Mouse (Mus musculus) layer of hippocampus, postnatal 14 days (tissue): ENCODE results near the gene Btbd3. TPM values are rescaled to one million over a fixed set of nuclear protein-coding genes. Genes with fewer than 3 reads are reported as not detected.
A peak's percentile ranks its signal among the peaks of the same experiment; 100 is the strongest.
"Not testable (repeated sequence)": the region's sequence is repeated elsewhere in the genome, so short reads cannot be mapped to it uniquely, and the experiment has no call there.

Experiments
- DNase-seq, 2 experiments: peaks; one replicate each; pipeline ENCODE4 v3.0.0; 2021 to 2022; ENCODE audit warnings: low spot score in 2 of 2, mixed read lengths in 1 of 2
- total RNA-seq, 2 experiments: library from RNA; stranded (reverse); gene quantifications; 2 replicates each; pipeline ENCODE4 v1.2.3; 2021

Btbd3 gene
- total RNA-seq, 2 experiments from 2014 or later, result 147 to 151 TPM

DNA sequence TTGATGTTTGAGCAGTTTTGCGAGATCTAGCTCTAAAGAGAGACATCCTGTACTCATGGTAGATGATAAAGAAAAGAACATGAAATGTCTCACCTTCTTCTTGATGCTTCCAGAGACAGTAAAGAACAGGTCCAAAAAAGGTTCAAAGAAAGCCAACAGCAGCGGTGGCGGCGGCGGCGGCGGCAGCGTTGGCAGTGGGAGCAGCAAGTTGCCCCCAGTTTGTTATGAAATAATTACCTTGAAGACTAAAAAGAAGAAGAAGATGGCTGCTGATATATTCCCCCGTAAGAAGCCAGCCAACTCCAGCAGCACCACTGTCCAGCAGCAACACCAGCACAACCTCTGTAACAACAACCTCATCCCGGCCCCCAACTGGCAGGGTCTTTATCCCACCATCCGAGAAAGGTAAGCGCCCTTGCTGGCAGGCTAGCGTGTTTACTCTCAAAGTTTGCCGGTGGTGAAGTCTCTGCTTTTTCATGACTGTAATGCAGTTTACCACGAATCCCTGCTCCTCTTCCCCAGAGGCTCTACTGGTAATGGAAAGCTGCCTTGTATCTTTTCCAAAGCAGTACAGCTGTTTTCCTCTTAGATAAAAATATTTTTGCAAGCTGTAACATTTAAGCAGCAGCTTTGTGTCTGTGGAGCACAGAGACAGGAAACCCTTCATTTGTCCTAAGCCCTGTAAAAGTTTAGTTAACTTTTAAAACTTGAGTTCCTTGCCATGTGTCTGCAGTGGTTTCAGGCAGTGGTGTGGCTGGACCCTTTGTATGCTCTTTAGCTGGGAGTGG, 22.7 kb downstream of the Btbd3 start:
- DNase-seq, result no peak

DNA sequence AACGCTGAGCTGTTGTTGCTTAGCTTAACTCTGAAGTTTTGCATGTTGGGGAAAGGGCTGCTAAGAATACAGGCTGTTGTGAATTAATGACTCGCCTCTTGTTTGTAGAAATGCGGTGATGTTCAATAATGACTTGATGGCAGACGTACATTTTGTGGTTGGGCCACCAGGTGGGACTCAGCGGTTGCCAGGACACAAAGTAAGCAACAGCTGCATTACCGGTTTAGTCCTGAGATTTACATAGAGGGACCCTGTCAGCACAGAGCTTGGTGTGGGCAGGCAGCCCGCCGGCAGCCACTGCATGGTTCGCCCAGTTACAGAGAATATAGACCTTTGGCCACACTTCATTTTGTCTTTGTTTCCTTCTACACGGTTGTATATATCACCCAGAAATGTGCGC, 23.3 kb downstream of the Btbd3 start:
- DNase-seq, result no peak

DNA sequence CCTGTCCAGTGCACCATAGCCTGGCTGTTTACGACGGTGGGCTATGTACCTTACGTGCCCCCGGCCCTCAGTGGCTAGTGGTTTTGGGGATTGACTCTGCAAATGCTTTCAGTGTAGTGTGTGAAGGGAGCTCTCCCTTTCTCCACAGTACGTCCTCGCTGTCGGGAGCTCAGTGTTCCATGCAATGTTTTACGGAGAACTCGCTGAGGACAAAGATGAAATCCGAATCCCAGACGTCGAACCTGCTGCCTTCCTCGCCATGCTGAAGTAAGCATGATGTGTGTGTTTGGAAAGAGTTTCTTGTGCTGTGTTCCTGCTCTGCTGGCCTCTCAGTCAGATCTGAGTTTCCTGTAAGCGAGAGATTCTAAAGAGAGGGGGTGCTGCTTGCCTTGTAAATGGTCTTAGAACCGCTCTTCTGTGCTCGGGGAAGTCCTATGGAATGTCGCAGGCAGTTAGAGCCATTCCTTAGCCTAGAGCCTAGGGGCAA, 23.9 kb downstream of the Btbd3 start:
- DNase-seq, result peak in 1 of 2 experiments; percentile 36

DNA sequence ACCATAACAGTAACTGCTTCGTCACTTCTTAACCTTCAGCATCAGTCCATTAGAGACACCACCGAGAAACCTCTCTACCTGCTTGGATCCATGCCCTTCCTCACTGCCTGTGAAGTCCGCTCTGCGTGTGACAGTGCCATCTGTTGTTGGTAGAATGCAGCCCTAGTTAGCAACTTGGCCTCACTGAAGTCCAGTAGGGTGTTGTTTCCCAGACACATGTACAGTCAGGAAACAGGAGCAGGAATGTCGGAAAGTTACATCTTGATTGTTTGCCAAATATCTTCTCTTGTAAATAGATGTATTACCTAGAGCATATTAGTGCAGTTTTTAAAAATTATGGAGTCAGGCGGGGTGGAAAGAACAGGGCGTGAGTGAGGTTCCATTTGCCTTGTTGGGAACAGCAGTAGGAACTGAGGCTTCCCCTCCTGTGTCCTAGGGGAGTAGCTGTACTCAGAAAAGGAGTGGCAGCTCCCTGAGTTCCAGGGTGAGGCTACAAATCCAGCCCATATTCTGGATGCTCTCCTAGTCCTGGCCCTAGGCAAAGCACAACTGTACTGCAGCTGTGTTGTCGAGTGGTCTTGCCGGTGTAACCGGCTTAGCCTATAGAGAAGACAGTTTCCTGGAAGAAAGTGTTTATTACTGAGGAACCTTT, 25.3 kb downstream of the Btbd3 start:
- peak in 1 of 2 experiments; percentile 39 for DNase-seq

DNA sequence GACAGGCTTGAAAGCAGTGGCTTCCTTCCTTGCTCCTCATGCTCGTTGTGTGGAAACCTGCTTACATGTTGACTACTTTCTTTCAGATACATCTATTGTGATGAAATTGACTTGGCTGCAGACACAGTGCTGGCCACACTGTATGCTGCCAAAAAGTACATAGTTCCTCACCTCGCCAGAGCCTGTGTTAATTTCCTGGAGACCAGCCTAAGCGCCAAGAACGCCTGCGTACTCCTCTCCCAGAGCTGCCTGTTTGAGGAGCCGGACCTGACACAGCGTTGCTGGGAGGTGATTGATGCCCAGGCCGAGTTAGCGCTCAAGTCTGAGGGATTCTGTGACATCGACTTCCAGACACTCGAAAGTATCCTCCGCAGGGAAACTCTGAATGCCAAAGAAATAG, 27.0 kb downstream of the Btbd3 start:
- DNase-seq, result no peak

DNA sequence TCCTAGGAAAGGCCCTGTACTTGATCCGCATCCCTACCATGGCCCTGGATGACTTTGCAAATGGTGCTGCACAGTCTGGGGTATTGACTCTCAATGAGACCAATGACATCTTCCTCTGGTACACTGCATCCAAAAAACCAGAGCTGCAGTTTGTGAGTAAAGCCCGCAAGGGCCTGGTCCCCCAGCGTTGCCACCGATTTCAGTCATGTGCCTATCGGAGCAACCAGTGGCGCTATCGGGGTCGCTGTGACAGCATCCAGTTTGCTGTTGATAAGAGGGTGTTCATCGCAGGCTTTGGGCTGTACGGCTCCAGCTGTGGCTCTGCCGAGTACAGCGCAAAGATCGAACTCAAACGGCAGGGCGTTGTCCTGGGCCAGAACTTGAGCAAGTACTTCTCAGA, 27.5 kb downstream of the Btbd3 start:
- DNase-seq, result no peak

DNA sequence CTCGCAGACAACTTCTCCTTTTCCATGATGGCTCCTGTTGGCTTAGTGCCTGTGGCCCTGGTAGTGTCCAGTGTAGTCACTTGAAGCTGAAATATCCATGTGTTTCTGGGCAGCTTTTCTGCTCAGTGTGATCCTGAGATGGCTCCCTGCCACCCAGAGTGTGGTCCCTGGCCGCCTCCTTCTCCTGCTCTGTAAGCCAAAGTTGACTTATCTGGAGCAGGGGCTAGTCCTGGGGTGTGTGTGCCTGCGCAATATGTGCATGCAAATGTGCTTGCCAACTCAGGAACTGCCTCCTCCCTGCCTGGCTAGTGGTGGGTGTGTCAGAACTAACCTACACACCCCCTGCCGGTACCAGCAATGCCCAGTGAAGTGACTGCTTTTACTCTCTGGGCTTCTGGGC, 29.4 kb downstream of the Btbd3 start:
- no peak for DNase-seq

DNA sequence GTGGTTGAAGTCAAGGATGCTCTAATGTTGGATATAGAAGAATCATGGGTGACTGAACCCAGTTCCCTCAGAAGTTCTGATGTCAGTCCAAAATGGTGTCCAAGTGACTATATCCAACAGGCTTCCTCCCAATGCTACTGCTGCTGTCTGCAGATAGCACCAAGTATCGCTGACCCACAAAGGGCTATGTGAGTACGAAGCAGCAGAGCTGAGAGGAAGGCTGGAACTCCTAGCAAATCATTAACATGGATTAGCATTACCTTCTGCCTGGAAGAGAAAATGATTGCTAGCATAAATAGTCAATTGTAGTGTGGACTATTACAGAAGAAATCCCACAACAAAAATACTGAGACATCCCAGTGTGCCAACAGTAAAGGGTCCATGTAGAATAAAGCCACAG, 33.8 kb downstream of the Btbd3 start:
- DNase-seq, result no peak

DNA sequence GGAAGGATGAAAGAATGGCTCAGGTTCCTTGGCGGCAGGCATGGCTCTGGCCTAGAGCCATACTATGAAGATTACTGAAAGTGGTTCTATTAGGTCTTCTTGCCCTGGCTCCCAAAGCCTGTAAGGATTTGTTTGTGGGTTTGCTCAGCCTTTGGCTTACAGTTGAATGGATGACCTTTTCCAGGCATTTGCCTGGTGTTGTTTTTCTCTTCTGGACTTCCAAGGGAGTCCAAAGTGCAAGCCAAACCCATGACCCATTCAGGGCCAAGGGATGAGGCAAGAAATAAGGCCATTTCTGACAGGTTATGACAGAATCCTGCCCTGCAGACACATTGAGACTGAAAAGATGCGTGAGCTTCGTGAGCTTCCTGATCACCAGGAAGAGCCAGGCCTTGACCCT, 37.9 kb downstream of the Btbd3 start:
- no peak for DNase-seq

DNA sequence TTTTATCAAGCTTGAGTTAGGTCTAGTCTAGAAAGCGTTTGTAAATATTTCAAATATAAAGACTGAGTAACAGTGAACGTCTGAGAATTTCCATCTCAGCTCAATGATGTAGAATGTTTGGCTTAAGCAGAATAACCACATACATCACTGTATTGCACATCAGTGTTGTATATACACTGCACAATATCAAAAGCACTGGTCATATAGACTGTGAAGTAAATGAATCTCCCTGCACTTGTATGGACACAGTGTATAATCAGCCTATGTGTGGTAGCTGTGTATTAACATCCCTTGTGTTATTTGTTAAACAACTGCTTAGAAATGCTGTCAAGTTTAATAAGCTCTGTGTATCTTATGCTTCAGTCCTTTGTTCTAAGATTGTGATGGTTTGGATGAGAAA, 49.9 kb downstream of the Btbd3 start:
- DNase-seq, result no peak

DNA sequence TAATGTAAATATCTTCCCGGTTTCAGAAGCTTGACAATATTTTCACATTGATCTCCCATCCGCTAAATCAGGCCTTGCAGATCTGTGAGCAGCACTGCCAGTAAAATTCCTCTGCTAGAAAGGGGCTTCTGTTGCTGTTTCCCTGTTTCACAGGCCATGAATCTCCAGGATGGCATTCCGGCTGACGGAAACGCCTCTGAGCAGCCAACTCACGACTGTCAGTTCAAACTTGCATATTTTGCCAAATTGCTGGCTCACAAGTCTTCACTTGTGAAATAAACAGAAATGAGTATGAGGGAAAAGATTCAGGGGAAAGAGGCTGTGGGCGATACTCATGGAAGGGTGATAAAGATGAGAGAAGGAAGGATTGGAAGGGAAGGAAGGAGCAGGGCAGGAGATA, 59.3 kb downstream of the Btbd3 start:
- DNase-seq, result peak in 1 of 2 experiments; percentile 25

DNA sequence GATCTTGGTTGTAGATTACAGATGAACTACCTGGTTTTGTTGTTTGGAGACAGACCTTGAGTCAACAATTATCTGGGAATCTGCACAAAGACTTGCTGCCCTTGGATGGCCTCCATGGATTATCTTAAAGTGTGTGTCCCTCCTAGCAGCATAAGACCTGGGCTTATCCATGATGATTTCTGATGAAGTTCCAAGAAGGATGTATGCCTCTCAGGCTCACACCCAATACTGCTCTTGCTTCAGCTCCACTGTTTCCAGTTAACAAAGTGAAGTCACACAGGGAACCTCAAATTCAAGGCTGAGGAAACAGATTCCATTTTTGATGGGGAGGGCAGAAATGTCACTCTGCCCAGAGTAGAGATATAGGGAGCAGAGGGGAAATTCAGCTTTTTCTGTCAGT, 64.0 kb downstream of the Btbd3 start:
- no peak for DNase-seq

DNA sequence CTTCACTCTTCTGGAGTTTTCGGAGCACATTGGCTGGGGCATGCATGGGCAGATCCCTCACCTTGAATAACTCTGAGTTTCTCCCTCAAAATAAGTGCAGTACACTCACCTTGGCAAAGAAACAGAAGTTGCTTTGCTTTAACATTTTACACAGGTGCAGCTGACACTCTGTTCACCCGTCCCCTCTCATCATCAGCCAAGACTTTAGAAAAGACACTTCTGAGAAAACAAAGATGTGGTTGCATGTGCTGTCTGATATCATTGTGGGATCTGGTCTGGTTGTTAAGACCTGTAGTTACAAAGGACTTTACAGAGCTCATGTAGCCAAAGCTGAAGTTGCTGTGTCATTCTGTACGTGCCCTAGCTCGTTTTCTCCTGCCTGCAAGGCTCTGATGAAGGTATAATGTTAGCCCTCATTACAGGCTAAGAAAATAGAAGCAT, 64.7 kb downstream of the Btbd3 start:
- DNase-seq, result no peak

DNA sequence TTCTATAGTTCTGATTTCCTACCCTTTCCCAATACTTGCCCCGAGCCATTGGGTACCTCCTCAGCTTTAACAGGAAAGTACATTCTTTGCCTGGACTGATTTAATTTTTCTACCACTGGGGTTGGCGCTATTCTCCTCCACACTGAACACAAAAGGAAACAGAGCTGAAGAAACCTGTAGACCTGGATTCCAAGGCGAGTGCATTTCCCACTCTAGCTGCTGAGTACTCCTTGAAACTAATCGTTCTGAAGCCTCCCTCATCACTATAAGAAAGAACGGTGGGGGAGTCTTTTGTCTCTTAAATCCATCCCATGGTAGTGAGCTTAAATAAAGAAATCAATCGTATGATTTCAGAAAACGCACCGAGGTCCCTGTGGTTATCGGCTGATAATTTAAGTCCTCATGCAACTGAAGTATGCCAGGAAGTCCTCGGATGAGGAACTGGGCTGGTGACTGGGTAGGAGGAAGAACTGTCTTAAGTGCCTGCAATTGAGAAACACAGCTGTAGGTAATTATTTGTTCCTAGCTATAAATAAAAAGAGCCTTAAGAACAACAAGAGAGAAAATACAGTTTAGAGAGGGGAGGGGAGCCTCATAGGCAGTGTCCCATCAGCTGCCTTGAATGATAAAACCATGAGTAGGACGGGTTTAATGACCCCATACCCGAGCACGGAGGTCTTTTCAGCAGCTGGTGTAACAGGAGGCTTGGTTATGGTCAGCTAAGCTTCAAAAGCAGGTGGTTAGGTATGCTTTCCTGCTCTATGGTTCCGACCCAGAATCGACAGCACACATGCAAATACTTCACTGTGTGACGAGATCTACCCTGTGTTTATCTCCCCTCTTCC, 66.1 kb downstream of the Btbd3 start:
- DNase-seq, result no peak

DNA sequence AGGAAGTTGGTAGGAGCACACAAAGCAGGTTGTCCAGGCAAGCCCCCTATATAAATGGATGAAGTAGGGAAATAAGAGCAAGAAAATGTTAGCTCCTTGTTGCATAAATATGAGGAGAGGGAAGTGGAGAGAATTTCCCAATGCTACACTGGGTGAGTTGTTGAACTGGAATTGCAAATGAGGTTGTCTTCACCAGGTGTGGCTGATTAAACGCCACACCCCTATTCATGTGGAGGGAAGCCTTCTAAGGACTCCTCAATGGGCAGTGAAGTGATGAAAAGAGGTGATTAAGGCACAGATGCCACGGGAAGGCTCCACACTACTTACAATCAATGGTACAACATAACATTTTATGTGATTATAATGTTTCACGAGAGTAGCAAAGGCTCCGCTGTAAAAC, 70.0 kb downstream of the Btbd3 start:
- no peak for DNase-seq

DNA sequence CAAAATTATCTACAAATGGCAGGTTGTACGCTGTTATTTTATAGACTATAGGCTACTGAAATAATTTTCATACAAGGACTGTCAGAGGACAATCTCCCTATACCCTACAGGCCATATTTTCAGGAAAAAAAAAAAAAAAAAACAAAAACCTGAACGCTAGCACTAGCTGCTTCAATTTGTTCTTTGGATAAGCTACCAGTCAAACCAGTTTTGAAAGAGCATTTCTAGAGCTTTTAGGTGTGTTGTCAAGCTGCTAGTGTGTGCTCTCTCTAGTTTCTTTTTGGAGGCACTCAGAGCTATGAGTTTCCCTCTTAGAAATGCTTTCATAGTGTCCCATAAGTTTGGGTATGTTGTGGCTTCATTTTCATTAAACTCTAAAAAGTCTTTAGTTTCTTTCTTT, 77.8 kb downstream of the Btbd3 start:
- not testable (repeated sequence) for DNase-seq

DNA sequence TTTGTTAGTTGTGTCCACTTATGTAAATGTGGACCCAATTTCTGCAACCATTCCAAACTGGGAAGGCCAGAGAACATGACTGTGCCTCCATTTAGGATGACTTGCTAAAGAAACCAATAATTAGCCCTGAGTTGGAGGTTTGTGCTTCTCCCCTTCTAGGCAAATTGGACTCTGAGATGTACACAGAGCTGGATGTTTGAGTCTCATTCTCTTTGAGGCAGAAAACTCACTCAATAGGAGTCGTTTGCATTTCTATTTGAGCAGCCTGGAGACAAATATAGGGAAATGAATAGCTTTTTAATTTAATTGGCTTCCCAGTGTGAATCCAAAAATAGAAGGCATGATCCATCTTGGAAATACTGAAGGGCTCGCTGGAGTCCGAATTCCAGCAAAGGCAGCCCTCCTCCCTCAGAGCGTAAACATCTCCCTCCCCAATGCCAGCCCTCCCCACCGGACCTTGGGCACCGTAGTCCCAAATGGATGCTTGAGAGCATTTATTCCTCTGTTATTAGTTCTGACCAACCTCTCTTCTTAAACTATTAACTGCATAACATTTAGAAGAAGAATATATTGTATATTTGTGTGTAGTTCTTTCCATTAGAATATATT, 81.6 kb downstream of the Btbd3 start:
- no peak for DNase-seq

DNA sequence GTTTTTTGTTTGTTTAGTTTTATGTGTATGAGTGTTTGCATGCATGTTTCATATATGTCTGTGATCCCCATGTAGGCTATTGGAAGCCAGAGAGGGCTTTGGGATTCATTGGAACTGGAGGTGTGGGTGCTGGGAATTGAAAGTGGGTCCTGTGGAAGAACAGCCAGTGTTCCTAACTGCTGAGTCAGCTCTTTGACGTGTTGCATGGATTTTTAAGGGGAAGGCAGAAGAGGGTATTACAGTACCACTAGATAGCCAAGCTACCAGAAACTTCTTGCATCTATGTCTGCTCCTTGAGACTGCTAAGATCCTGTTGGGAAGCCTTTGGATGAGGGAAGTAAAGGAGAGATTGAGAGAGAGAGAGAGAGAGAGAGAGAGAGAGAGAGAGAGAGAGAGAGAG, 82.2 kb downstream of the Btbd3 start:
- DNase-seq, result no peak

DNA sequence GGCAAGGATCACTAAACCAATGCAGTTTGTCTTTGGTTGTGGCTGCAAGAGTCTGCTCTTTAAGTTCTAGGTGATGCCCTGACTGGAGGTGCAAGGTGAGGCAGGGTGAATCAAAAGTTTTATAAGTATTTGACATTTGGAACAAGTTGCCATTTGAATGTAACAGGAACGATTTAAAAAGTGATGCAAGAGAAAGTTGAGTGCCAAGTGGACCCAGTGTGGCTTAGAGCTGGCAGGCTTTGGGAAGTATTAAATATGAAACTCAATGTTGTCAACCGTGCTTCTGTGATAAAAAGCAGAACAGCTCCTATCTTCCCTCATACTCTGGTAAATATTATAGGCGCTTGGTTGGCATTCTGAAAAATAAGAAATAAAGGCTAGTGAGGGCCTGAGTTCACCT, 99.0 kb downstream of the Btbd3 start:
- DNase-seq, result no peak

DNA sequence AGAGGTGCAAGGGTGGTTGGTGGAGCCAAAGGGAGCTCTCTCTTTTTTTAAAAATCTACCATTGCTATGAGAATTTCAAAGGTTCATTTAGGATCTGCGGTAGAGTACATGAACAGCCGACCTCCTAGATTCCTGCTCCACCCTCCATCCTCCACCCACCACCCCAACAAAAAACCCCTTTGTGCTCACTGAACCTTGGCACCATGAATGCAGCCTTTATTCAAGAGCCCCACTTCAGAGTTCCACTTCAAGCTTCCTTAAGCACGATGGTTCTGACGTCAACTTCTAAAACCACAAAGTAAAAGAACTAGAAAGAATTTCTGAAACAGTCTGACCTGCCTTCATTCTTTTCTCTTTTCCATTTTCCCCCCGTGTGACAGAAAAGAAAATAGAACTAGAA, 106.1 kb downstream of the Btbd3 start:
- no peak for DNase-seq

DNA sequence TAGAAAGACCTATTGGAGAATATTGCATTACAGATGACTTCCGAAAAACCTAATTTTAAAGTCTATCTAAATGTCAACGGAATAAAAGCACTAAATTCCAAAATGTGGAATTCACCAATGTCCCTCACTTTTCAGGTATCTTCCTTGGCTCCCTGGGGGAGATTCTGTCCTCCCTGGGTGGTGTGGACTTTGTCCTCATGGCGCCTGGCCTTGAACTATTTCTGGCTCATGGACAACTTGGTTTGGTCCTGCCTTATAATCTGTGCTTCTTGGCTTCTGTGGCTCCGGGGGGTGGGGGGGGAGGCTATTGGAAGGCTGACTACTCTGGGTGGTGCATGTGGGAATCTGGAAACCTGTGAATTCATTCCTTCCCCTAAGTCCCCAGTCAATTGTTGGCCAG, 109.0 kb downstream of the Btbd3 start:
- DNase-seq, result no peak
